Mouse (Mus musculus): ENCODE results near the gene Fkbp11.
A peak's percentile ranks its signal among the peaks of the same experiment; 100 is the strongest.

The Fkbp11 gene

GRCm38 (mm10) chr15:98692171-98692715 lies 35.8 kb downstream of the Fkbp11 start:
- no peak for DNase-seq (ENCODE audit: low spot score)

GRCm38 (mm10) chr15:98691486-98692147 lies 36.4 kb downstream of the Fkbp11 start:
- no peak for DNase-seq (ENCODE audit: low spot score)

GRCm38 (mm10) chr15:98689682-98690081 lies 38.3 kb downstream of the Fkbp11 start:
- no peak for DNase-seq (ENCODE audit: low spot score)

GRCm38 (mm10) chr15:98685926-98686325 lies 42.1 kb downstream of the Fkbp11 start:
- DNase-seq (ENCODE audit: low spot score), result no peak

- no peak for DNase-seq (ENCODE audit: low spot score)
Measured at GRCm38 (mm10) chr15:98683746-98684145, 44.3 kb downstream of the Fkbp11 start.

- DNase-seq (ENCODE audit: low spot score), result peak; percentile 66
Measured at GRCm38 (mm10) chr15:98683177-98683576, 44.8 kb downstream of the Fkbp11 start.

GRCm38 (mm10) chr15:98681633-98682032 lies 46.4 kb downstream of the Fkbp11 start:
- DNase-seq (ENCODE audit: low spot score), result no peak

GRCm38 (mm10) chr15:98680660-98681059 lies 47.3 kb downstream of the Fkbp11 start:
- DNase-seq (ENCODE audit: low spot score), result no peak

- no peak for DNase-seq (ENCODE audit: low spot score)
Measured at GRCm38 (mm10) chr15:98677977-98678376, 50.0 kb downstream of the Fkbp11 start.

GRCm38 (mm10) chr15:98676940-98677728 lies 50.9 kb downstream of the Fkbp11 start, which contains the start of gene Rnd1:
TSS of gene Rnd1 (minus strand) at chr15:98677461.
- peak; percentile 97 for DNase-seq (ENCODE audit: low spot score)

GRCm38 (mm10) chr15:98676471-98676870 lies 51.5 kb downstream of the Fkbp11 start:
- peak; percentile 66 for DNase-seq (ENCODE audit: low spot score)

GRCm38 (mm10) chr15:98675634-98676250 lies 52.3 kb downstream of the Fkbp11 start:
- DNase-seq (ENCODE audit: low spot score), result peak; percentile 52

- DNase-seq (ENCODE audit: low spot score), result no peak
Measured at GRCm38 (mm10) chr15:98674994-98675545, 52.9 kb downstream of the Fkbp11 start.

Measured in MN1 (cell line).